Mouse (Mus musculus) spleen, adult 2 months (tissue): ENCODE data around the gene Hist1h2ae. TPM values are rescaled to one million over a fixed set of nuclear protein-coding genes. Genes with fewer than 3 reads are reported as not detected.

Experiments
- DNase-seq, 2 experiments: peaks; one replicate each; pipeline versions ENCODE4 v3.0.0 to v3.0.0-alpha.2; 2012 to 2021; ENCODE audit warnings: low spot score in 2 of 2, low read depth in 1 of 2
- H3K27ac ChIP-seq: fragments of 200-500 bp; 2 replicates; pipeline ENCODE4 v1.5.1; 2012; ENCODE audit warnings: low read length, inconsistent platforms; ENCODE audit not compliant: insufficient read depth
- H3K27me3 ChIP-seq: fragments of 200-500 bp; 2 replicates; pipeline ENCODE4 v1.6.1; 2012; ENCODE audit warnings: mild to moderate bottlenecking, moderate library complexity, low read length, inconsistent platforms; ENCODE audit not compliant: control insufficient read depth, insufficient read depth
- H3K36me3 ChIP-seq: fragments of 200-500 bp; 2 replicates; pipeline ENCODE4 v1.6.1; 2012; ENCODE audit warnings: mild to moderate bottlenecking, low read length, inconsistent platforms; ENCODE audit not compliant: control insufficient read depth, insufficient read depth
- H3K4me1 ChIP-seq: fragments of 200-500 bp; 2 replicates; pipeline ENCODE4 v1.6.1; 2011; ENCODE audit warnings: inconsistent platforms; ENCODE audit not compliant: control insufficient read depth, insufficient read depth, insufficient read length
- H3K4me3 ChIP-seq: fragments of 200-500 bp; 2 replicates; pipeline ENCODE4 v1.5.1; 2011; ENCODE audit warnings: mild to moderate bottlenecking, inconsistent platforms; ENCODE audit not compliant: insufficient read depth, insufficient read length; ENCODE audit errors: extremely low read depth
- CTCF ChIP-seq: fragments of 200-500 bp; IDR thresholded peaks from 2 replicates; pipeline ENCODE4 v1.5.1; 2011; ENCODE audit warnings: mild to moderate bottlenecking, inconsistent platforms; ENCODE audit not compliant: insufficient read depth, insufficient read length, insufficient replicate concordance; ENCODE audit errors: extremely low read depth
- POLR2A ChIP-seq: fragments of 200-500 bp; IDR thresholded peaks from 2 replicates; pipeline ENCODE4 v1.6.1; 2011; ENCODE audit warnings: low read depth, low read length, inconsistent platforms
- WGBS: fragments of 180-500 bp; shearing (Covaris S2); methylation state at CpG from one replicate; pipeline ENCODE4 v1.1.7; 2018; 5-methylcytosine and 5-hydroxymethylcytosine counted together
- polyA plus RNA-seq: library from polyadenylated mRNA; depleted of rRNA; stranded (reverse); fragments of >200 nt; gene quantifications from 2 replicates; pipeline ENCODE4 v1.2.3, GENCODE M21; 2012

Gene Hist1h2ae
- polyA plus RNA-seq, 1 experiment, result 15.5 TPM

DNA sequence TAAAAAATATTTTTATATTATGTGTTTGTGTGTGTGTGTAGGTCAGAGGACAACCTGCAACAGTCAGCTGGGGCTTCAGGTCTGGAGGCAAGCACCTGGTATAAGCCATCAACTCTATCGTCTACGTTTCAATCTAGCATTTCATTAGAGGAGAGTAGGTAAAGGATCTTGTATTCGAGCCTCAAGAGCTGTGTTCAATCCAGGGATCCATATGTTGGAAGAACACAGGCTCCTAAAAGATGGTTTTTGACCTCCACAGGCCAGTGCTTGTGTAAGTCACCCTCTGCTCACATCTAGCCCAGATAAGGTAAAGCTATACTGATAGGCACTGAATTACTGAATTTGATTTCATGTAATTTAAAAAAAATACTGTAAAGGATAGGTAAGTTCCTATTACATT lies 14.1 kb downstream of the Hist1h2ae start:
- WGBS, result 76% methylated on average over 3 of the region's 3 CpGs
- Histone ChIP-seq H3K36me3 (no peaks in the 10 kb centered on the region), H3K4me3 (no peak overlapping the region), H3K27me3 (no peaks in the 10 kb centered on the region), H3K27ac (no peak overlapping the region), H3K4me1 (no peaks in the 10 kb centered on the region; the same call in none of the 2 replicates)
- no peak for TF ChIP-seq POLR2A
- TF ChIP-seq CTCF, result no peak
- DNase-seq, result no peak

DNA sequence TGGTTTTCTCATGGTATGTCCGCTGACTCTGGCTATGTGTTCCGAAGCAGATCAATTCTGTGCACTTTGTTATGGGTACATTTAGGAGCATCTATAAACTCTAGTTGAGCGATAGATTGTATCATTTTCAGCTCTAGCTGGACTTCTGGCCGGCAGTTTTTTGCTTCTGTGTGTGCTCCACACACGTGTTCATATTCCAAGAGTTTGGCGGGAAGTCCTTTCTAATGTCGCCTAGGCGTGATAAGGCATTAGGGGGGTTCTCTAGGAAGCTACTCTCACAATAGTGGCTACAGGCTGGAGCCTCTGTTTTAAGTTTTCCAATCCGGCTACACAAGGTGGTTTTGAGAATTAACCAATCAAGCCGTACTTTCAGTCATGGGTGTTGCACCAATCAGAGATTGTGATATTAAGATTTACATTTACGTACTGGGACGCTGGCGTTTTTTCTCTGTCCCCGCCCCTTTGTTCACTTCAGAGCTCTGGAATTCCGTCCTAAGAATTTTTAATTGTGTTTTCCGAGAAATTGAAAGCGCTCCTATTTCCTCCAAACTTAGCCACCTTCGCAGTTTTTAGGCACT lies 15.1 kb downstream of the Hist1h2ae start:
- DNase-seq, result peak; percentile 51 to 79
- H3K4me3 ChIP-seq, result peak overlapping the region; percentile 62
- H3K36me3 ChIP-seq, result no peaks in the 10 kb centered on the region
- no peaks in the 10 kb centered on the region; the same call in none of the 2 replicates for H3K4me1 ChIP-seq
- peak; percentile 50 for TF ChIP-seq POLR2A
- TF ChIP-seq CTCF, result no peak
- under 1% methylated on average over 18 of the region's 18 CpGs for WGBS
- peak overlapping the region; percentile 95 for H3K27ac ChIP-seq
- H3K27me3 ChIP-seq, result no peaks in the 10 kb centered on the region

DNA sequence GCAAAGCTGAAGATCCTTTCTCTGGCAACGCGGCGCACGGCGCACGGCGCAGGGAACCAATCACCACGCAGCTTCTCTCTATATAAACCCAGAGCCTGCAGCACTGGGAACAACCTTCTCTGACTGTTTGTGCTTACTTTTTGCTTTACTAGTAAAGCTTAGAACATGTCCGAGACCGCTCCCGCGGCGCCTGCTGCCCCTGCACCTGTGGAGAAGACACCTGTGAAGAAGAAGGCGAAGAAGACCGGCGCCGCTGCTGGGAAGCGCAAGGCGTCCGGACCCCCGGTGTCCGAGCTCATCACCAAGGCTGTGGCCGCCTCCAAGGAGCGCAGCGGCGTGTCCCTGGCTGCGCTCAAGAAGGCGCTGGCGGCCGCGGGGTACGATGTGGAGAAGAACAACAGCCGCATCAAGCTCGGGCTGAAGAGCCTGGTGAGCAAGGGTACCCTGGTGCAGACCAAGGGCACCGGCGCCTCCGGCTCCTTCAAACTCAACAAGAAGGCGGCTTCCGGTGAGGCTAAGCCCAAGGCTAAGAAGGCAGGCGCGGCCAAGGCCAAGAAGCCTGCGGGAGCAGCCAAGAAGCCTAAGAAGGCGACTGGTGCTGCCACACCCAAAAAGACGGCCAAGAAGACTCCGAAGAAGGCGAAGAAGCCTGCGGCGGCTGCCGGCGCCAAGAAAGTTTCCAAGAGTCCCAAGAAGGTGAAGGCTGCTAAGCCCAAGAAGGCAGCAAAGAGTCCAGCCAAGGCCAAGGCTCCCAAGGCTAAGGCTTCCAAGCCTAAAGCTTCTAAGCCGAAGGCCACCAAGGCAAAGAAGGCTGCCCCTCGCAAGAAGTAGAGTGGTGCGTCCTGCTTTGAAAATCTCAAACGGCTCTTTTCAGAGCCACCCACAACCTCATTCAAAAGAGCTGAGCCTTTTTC lies 15.8 kb downstream of the Hist1h2ae start:
- Histone ChIP-seq H3K36me3 (no peaks in the 10 kb centered on the region), H3K27me3 (no peaks in the 10 kb centered on the region), H3K27ac (peak overlapping the region; percentile 95), H3K4me1 (peaks cover 4% of the 10 kb centered on the region), H3K4me3 (peak overlapping the region; percentile 62)
- TF ChIP-seq POLR2A (peak; percentile 95), CTCF (no peak)
- peak in 1 of 2 experiments; percentile 75 for DNase-seq
- WGBS, result under 1% methylated on average over 54 of the region's 54 CpGs

DNA sequence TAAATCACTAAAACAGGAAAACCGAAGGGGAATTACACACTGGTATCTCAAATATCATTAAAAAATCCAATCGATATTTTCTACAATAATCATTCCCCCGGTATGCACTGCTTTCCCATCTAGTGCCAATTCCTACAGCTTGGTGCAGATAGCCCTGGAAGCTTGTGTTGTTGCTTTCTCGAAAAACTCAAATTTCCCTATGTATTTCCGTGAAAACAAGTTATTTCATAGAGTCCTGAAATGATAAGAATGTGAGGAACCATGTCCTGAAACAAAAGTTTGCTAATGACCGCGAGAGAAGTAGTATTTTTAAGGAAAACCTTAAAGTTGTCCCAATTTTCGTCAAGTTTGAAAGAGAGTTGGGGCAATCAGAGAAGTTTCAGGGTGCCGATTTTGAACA lies 16.6 kb downstream of the Hist1h2ae start:
- DNase-seq, result no peak
- Histone ChIP-seq H3K4me3 (peak overlapping the region; percentile 62; the same call in 1 of the 2 replicates), H3K27ac (peak overlapping the region; percentile 81; the same call in 1 of the 2 replicates), H3K36me3 (no peaks in the 10 kb centered on the region), H3K4me1 (peaks cover 4% of the 10 kb centered on the region), H3K27me3 (no peaks in the 10 kb centered on the region)
- 27% methylated on average over 9 of the region's 9 CpGs for WGBS
- TF ChIP-seq CTCF (no peak), POLR2A (no peak)

DNA sequence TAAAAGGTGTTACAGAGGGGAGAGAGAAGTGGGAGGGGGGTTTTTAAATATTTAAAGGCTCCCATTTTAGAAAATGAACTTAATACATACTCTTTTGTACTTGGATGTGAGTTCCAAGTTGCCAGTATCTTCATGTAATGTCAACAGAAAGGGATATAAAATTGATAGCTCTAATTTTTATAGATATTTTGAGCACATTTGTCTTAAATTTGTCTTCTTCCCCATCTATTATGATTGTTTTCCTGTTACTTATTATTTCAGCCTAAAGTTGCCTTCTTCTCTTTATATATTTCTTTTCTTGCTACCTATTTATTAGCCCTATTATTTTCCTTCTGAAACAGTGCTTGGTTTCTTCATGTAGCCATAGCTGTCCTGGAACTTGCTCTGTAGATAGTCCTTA lies 18.1 kb downstream of the Hist1h2ae start, which contains the start of gene Hist1h1d:
TSS of gene Hist1h1d (plus strand) at position 301 of the 400 bp plus-strand sequence.
- Histone ChIP-seq H3K4me1 (peaks cover 4% of the 10 kb centered on the region), H3K4me3 (no peak within 1 kb of the TSS), H3K27me3 (no peaks in the 10 kb centered on the region), H3K36me3 (no peaks in the 10 kb centered on the region), H3K27ac (no peak within 1 kb of the TSS)
- no peak for TF ChIP-seq CTCF
- no peak for TF ChIP-seq POLR2A
- no peak for DNase-seq

DNA sequence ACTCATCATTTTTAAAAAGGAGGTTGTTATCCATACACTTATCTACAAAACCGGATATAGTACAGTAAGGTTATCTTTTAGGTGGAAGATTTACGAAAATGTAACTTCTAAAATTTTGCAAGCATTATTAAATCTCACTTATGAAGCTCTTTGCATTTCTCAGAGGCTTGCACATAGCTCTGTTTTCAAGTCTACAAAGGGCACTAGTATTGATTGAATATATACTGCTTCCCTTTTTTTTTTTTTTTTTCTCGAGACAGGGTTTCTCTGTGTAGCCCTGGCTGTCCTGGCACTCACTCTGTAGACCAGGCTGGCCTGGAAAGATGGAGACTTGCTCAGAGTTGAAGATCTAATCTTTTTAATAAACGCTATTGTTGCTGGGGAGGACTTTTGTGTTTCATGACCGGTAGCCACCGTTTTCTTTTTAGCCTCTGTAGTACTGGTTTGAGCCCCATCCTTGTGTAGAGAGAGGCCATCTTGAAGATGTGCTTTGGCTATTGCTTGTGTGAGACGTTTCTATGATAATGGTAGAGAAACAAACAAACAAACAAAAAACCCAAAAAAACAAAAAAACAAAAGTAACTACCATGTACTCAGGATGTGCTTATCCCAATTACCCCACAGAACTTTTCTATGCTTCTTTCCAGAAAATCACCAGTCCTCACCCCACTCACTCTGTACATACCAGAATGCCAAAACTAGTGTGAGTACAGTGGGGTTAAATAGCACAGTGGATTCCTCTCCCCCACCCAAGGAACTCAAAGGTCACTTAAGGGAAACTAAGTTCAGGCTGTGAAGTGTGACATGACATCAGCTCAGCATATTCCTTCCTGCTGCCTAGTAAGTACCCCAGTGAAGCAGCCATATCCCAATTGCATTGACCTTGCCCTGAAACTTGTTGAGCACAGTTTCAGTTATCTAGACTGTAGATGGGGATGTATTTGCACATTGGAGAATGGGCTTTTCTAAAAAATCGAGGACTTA lies 18.8 kb downstream of the Hist1h2ae start:
- TF ChIP-seq CTCF (no peak), POLR2A (no peak)
- Histone ChIP-seq H3K27me3 (no peaks in the 10 kb centered on the region), H3K4me1 (peaks cover 4% of the 10 kb centered on the region), H3K36me3 (no peaks in the 10 kb centered on the region), H3K4me3 (no peak overlapping the region), H3K27ac (peak overlapping the region; percentile 84; the same call in 1 of the 2 replicates)
- no peak for DNase-seq
- WGBS, result 45% methylated on average over 8 of the region's 8 CpGs
